18 mouse cellular contexts compared by ENCODE assay signal in the genomic region with DNA sequence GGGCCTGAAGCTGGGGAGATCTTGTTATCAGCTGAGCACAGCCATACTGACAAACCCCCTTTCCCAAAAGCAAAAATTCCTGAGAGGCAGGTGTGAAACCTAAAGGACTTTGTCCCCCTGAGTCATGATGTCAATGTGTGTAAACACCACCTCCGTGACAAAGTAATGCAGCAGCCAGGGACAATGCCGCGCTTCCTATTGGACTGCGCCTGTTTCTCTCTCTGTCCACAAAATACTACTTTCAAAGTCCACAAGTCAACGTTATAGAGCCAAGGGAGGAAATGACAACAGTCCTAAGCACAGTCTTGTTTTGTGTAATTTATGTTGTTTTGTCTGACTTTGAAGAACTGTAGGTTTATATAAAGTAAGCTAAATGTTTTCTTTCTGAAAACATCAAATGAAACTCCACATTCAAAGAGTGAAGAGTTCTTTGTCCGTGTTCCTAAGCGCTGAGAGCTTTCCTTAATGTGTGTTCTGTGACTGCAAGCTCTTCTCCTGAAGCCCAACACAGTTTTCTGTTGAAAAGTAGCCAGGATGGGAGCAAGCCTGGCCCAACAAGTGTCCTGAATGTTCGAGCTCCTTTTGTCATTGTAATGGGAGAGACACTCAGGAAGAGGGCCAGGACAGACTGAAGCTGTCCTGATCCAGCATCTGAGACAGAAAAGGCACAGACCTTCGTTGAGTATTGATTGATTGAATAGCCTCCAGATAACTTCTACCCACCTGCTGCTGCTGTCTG. TPM values are rescaled to one million over a fixed set of nuclear protein-coding genes. Genes with fewer than 3 reads are reported as not detected.
DNase-seq lines count a peak whose midpoint lies in the region; ATAC-seq and TF ChIP-seq lines count a peak whose summit lies in the region.
"Had no signal": no experiment of that assay in that cellular context is flagged by ENCODE, and none has a peak within 500 bp of the region (broad histone marks: within the 10 kb centered on the region; RNA-seq: fewer than 3 reads in every experiment).

No protein-coding gene starts in this region.

- H3K4me3 ChIP-seq in forebrain, embryonic 10.5 days = no peak overlapping the region
- no peak overlapping the region for H3K4me3 ChIP-seq in forebrain, embryonic 16.5 days (replicated peaks; ENCODE audit: low read length)
- no peak overlapping the region for H3K4me3 ChIP-seq in liver, embryonic 13.5 days (replicated peaks)
- H3K4me3 ChIP-seq in stomach, postnatal 0 days (ENCODE audit: low read depth, low read length) = no peak overlapping the region
- H3K4me3 ChIP-seq: embryonic facial prominence, embryonic 10.5 days; erythroblast, embryonic 14.5 days; forebrain, embryonic 15.5 days; gastrocnemius, adult 2 months; heart, adult 2 months; left cerebral cortex, adult 2 months had no signal

- ATAC-seq in forebrain, embryonic 16.5 days = no peak
- peak; percentile 63 for ATAC-seq in liver, embryonic 13.5 days (ENCODE audit: low read depth)
- peak; percentile 70 for ATAC-seq in stomach, postnatal 0 days (ENCODE audit: low FRiP score, low TSS enrichment)
- ATAC-seq: forebrain, embryonic 15.5 days had no signal

- 73% methylated on average over 9 of the region's 9 CpGs for WGBS in forebrain, embryonic 10.5 days
- 67% methylated on average over 9 of the region's 9 CpGs for WGBS in forebrain, embryonic 16.5 days
- whole genome bisulfite sequencing in liver, embryonic 13.5 days (ENCODE audit: insufficient replicate concordance) = 54% methylated on average over 9 of the region's 9 CpGs
- WGBS in stomach, postnatal 0 days = 28% methylated on average over 9 of the region's 9 CpGs

- peaks cover 34% of the 10 kb centered on the region for H3K4me1 ChIP-seq in forebrain, embryonic 10.5 days
- H3K4me1 ChIP-seq in forebrain, embryonic 16.5 days (replicated peaks; ENCODE audit: control insufficient read depth, insufficient read depth, low read length) = peaks cover 15% of the 10 kb centered on the region
- peaks cover 59% of the 10 kb centered on the region for H3K4me1 ChIP-seq in liver, embryonic 13.5 days (replicated peaks)
- 0 out of 2 replicates have a peak, but pooled peaks cover 3% of the 10 kb centered on the region for H3K4me1 ChIP-seq in stomach, postnatal 0 days (replicated peaks; ENCODE audit: control insufficient read depth, insufficient read depth)

- H3K27me3 ChIP-seq in forebrain, embryonic 10.5 days (ENCODE audit: poor library complexity, severe bottlenecking) = 0 out of 2 replicates have a peak, but pooled peaks cover 7% of the 10 kb centered on the region
- H3K27me3 ChIP-seq in forebrain, embryonic 16.5 days (replicated peaks; ENCODE audit: control insufficient read depth, insufficient read depth, low read length) = no peaks in the 10 kb centered on the region
- H3K27me3 ChIP-seq in liver, embryonic 13.5 days = 0 out of 2 replicates have a peak, but pooled peaks cover 7% of the 10 kb centered on the region
- H3K27me3 ChIP-seq in stomach, postnatal 0 days (ENCODE audit: control insufficient read depth, insufficient read depth, low read length) = no peaks in the 10 kb centered on the region
- H3K27me3 ChIP-seq: forebrain, embryonic 15.5 days had no signal

- no peaks in the 10 kb centered on the region for H3K9me3 ChIP-seq in forebrain, embryonic 10.5 days
- no peaks in the 10 kb centered on the region for H3K9me3 ChIP-seq in forebrain, embryonic 16.5 days (ENCODE audit: control insufficient read depth, low read length)
- H3K9me3 ChIP-seq in liver, embryonic 13.5 days (replicated peaks) = no peaks in the 10 kb centered on the region
- no peaks in the 10 kb centered on the region for H3K9me3 ChIP-seq in stomach, postnatal 0 days (ENCODE audit: control insufficient read depth, low read length)
- H3K9me3 ChIP-seq: embryonic facial prominence, embryonic 10.5 days; forebrain, embryonic 15.5 days had no signal

- no peak for TF ChIP-seq CTCF in stomach, postnatal 0 days (IDR thresholded peaks at IDR 0.05; ENCODE audit: low read depth)

- no peak for DNase-seq in forebrain, embryonic 10.5 days (ENCODE audit: extremely low spot score, low spot score)
- DNase-seq in lung, postnatal 10 days = peak; percentile 38
- DNase-seq in lung, adult 18-20 months = no peak
- no peak for DNase-seq in liver, embryonic 13.5 days
- DNase-seq in stomach, postnatal 0 days (ENCODE audit: low spot score) = peak; percentile 65
- no peak for DNase-seq in lung, postnatal 4 days
- DNase-seq in testis, postnatal 10 days (ENCODE audit: low spot score) = no peak
- DNase-seq: cerebellum, adult 11-12 months; gastrocnemius, adult 2 months; heart, adult 2 months; kidney, adult 11 months; right cerebral cortex, postnatal 25 days; thymus, adult 2 months had no signal

- no peak for TF ChIP-seq EP300 in stomach, postnatal 0 days (optimal IDR thresholded peaks at IDR 0.05)

- H3K27ac ChIP-seq in forebrain, embryonic 10.5 days = 0 out of 2 replicates have a peak overlapping the region, but pooled peaks have one; percentile 11
- no peak overlapping the region for H3K27ac ChIP-seq in forebrain, embryonic 16.5 days (ENCODE audit: low read length)
- peak overlapping the region; percentile 69 for H3K27ac ChIP-seq in liver, embryonic 13.5 days
- no peak overlapping the region for H3K27ac ChIP-seq in stomach, postnatal 0 days (replicated peaks)
- H3K27ac ChIP-seq: embryonic facial prominence, embryonic 10.5 days; forebrain, embryonic 15.5 days; gastrocnemius, adult 2 months; heart, adult 2 months; left cerebral cortex, adult 2 months had no signal

- no peaks in the 10 kb centered on the region for H3K36me3 ChIP-seq in forebrain, embryonic 10.5 days (replicated peaks)
- H3K36me3 ChIP-seq in forebrain, embryonic 16.5 days (ENCODE audit: control insufficient read depth, insufficient read depth) = no peaks in the 10 kb centered on the region
- no peaks in the 10 kb centered on the region for H3K36me3 ChIP-seq in liver, embryonic 13.5 days
- H3K36me3 ChIP-seq in stomach, postnatal 0 days (ENCODE audit: control insufficient read depth, insufficient read depth, low read length) = no peaks in the 10 kb centered on the region
- H3K36me3 ChIP-seq: embryonic facial prominence, embryonic 10.5 days; forebrain, embryonic 15.5 days had no signal

- no peak overlapping the region for H3K4me2 ChIP-seq in forebrain, embryonic 16.5 days (ENCODE audit: low read length)
- no peak overlapping the region for H3K4me2 ChIP-seq in liver, embryonic 13.5 days
- H3K4me2 ChIP-seq in stomach, postnatal 0 days (replicated peaks; ENCODE audit: low read depth) = no peak overlapping the region
- H3K4me2 ChIP-seq: forebrain, embryonic 15.5 days had no signal

- no peak overlapping the region for H3K9ac ChIP-seq in forebrain, embryonic 16.5 days (replicated peaks; ENCODE audit: low read depth, low read length)
- no peak overlapping the region for H3K9ac ChIP-seq in liver, embryonic 13.5 days
- no peak overlapping the region for H3K9ac ChIP-seq in stomach, postnatal 0 days (ENCODE audit: low read length)
- H3K9ac ChIP-seq: forebrain, embryonic 15.5 days had no signal

RNA-seq across cellular contexts. Expression of a gene that starts 48.9 kb away (rescaled TPM):
- 22.1 and 26.3 TPM in 2 replicates for polyA plus RNA-seq in forebrain, embryonic 10.5 days (2016; fragmentation: Nextera tagmentation; extraction: Ambion mirVana)
- 8.8 and 10.1 TPM in 2 replicates for polyA plus RNA-seq in forebrain, embryonic 16.5 days (2015; fragmentation: Nextera tagmentation; extraction: Ambion mirVana)
- polyA plus RNA-seq in liver, embryonic 13.5 days (2015; fragmentation: Nextera tagmentation; extraction: Ambion mirVana) = 5.1 and 6.8 TPM in 2 replicates
- 6.2 and 8.0 TPM in 2 replicates for polyA plus RNA-seq in stomach, postnatal 0 days (2015; fragmentation: Nextera tagmentation; extraction: Ambion mirVana)

Comparison
In these comparisons a context has a peak if more than half of its experiments do, and no peak if none do; other contexts are left out.
1. DNase-seq: peak in lung, postnatal 10 days (single experiment) and stomach, postnatal 0 days (single experiment); none in forebrain, embryonic 10.5 days (single experiment), lung, adult 18-20 months (0 of 2), liver, embryonic 13.5 days (single experiment), lung, postnatal 4 days (0 of 2) and testis, postnatal 10 days (single experiment).
2. H3K27ac ChIP-seq: peak in forebrain, embryonic 10.5 days (single experiment) and liver, embryonic 13.5 days (single experiment); none in forebrain, embryonic 16.5 days (single experiment) and stomach, postnatal 0 days (single experiment).